Mouse (Mus musculus) thymus, adult 2 months (tissue): ENCODE results near the gene Smr2.

Experiments used
- CTCF ChIP-seq: fragments of 200-500 bp; IDR thresholded peaks from 2 replicates; pipeline ENCODE4 v1.5.1; 2012; ENCODE audit warnings: mild to moderate bottlenecking, control low read depth, low read length, moderate library complexity, borderline replicate concordance; ENCODE audit not compliant: control insufficient read depth, poor library complexity, insufficient read depth; ENCODE audit errors: extremely low read depth
- POLR2A ChIP-seq: fragments of 200-500 bp; IDR thresholded peaks from 2 replicates; pipeline ENCODE4 v1.6.1; 2012; ENCODE audit warnings: mild to moderate bottlenecking, low read length, control low read depth, moderate library complexity; ENCODE audit not compliant: control insufficient read depth, poor library complexity, insufficient read depth; ENCODE audit errors: extremely low read depth

DNA sequence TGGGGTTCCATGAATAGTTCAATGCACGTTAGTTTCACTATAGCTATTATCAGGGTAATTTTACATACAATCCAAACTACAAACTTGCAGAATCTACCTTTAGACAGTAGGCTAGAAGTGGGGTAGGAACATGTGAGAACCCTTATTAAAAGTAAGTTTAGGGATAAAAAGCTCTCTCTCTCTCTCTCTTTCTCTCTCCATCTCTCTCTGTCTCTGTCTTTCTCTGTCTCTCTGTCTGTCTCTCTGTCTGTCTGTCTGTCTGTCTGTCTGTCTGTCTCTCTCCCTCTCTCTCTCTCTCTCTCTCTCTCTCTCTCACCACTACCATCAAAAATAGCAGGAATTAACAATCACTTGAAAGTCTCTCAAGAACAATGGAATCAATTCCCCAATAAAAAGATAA, 25.1 kb downstream of the Smr2 start, which contains the start of gene Gm11116:
- TF ChIP-seq CTCF (no peak), POLR2A (no peak)
